Mouse (Mus musculus): ENCODE results near the gene Ift81. TPM values are rescaled to one million over a fixed set of nuclear protein-coding genes. Genes with fewer than 3 reads are reported as not detected.
A peak's percentile ranks its signal among the peaks of the same experiment; 100 is the strongest.

Gene Ift81
- polyA plus RNA-seq, 1 experiment from 2014 or later, result 38.7 TPM

DNA sequence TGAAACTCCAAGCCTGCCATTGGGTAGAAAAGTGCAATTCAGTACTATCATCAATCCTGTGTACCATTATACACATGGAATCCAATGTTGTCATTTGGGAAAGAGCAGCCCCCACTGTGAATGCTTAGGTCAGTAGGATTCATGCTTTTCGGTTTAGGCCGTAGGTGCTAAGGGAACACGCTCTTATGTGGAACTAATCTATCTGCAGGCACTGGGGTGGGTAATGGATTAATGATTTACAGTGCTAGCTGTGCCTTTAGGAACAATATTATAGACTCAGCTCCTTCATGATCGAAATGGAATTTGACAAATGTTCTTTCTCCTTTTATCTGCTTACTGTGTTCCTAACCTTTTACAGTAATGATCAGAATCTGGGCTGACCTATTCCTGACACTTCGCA lies 30.2 kb downstream of the Ift81 start:
- no peak for DNase-seq (ENCODE audit: low spot score)
- Histone ChIP-seq H3K4me1 (ENCODE audit: control insufficient read depth, insufficient read depth, low read length) (no peaks in the 10 kb centered on the region), H3K27me3 (replicated peaks; ENCODE audit: control insufficient read depth, insufficient read depth, low read length) (no peaks in the 10 kb centered on the region), H3K36me3 (ENCODE audit: control insufficient read depth, insufficient read depth, low read length) (peaks cover 25% of the 10 kb centered on the region), H3K9me3 (ENCODE audit: control insufficient read depth, low read length) (peaks cover 11% of the 10 kb centered on the region; the same call in 1 of the 2 replicates), H3K4me3 (ENCODE audit: low read depth, low read length) (no peak overlapping the region), H3K9ac (ENCODE audit: low read depth, low read length) (no peak overlapping the region), H3K27ac (replicated peaks; ENCODE audit: low read depth, low read length) (no peak overlapping the region), H3K4me2 (ENCODE audit: low read depth, low read length) (no peak overlapping the region)
- no peak for ATAC-seq (ENCODE audit: low read depth)
- 83% methylated on average over 5 of the region's 5 CpGs for WGBS

DNA sequence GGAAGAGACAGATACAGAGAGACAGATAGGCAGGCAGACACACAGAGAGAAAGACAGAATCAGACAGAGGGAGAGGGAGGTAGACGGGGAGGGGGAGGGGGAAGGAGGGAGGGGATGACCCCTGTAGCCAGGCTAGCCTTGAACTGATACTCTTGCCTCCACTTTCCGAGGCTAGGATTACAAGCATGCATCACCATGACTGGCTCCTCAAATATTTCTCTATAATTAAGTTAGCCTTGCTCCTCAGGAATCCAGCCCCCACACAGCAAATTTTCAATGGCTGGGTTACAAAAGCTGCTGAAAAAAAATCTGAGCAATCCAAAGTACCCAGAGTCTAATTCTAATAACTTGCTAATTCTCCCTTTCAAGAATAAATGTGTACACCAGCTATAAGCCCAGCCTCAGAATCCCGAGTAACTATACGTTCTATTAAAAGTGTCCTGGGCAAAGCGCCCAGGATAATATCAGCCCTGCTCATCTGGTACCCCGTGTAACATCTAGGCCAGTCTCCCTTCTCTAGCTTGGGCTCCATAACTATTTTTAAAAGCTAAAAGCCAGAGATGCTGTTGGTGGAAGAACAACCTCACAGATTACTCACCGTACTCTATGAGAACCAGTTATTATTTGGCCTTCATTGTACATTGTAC lies 37.5 kb downstream of the Ift81 start:
- Histone ChIP-seq H3K4me3 (ENCODE audit: low read depth, low read length) (no peak overlapping the region), H3K9me3 (ENCODE audit: control insufficient read depth, low read length) (peaks cover 11% of the 10 kb centered on the region; the same call in 1 of the 2 replicates), H3K36me3 (ENCODE audit: control insufficient read depth, insufficient read depth, low read length) (peaks cover 32% of the 10 kb centered on the region), H3K27ac (replicated peaks; ENCODE audit: low read depth, low read length) (no peak overlapping the region; the same call in 1 of the 2 replicates), H3K27me3 (replicated peaks; ENCODE audit: control insufficient read depth, insufficient read depth, low read length) (no peaks in the 10 kb centered on the region), H3K4me2 (ENCODE audit: low read depth, low read length) (no peak overlapping the region), H3K9ac (ENCODE audit: low read depth, low read length) (no peak overlapping the region), H3K4me1 (ENCODE audit: control insufficient read depth, insufficient read depth, low read length) (no peaks in the 10 kb centered on the region)
- DNase-seq (ENCODE audit: low spot score), result peak; percentile 56
- ATAC-seq (ENCODE audit: low read depth), result peak; percentile 76
- WGBS, result 45% methylated on average over 7 of the region's 7 CpGs

DNA sequence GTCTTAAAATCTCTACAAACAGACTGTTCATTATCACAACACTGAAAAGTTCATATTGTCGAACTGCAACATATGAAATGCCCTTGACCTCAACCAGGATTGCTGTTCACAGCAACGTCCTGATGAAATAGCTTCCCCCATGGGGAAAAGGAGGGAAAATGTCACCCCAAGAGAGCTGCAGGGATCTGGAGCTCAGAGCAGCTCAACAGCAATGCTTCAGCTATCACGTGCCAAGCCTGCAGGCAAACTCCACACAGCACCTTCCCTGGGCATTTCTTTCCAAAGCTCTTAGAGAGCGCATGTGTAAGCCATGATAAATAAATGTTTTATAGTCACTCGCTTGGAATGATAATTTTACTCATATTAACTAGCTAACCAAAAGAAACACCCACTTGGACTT lies 42.3 kb downstream of the Ift81 start:
- H3K4me3 ChIP-seq (ENCODE audit: low read depth, low read length), result no peak overlapping the region
- no peaks in the 10 kb centered on the region for H3K27me3 ChIP-seq (replicated peaks; ENCODE audit: control insufficient read depth, insufficient read depth, low read length)
- H3K4me1 ChIP-seq (ENCODE audit: control insufficient read depth, insufficient read depth, low read length), result no peaks in the 10 kb centered on the region
- no peak for ATAC-seq (ENCODE audit: low read depth)
- DNase-seq (ENCODE audit: low spot score), result no peak
- H3K27ac ChIP-seq (replicated peaks; ENCODE audit: low read depth, low read length), result no peak overlapping the region
- peaks cover 19% of the 10 kb centered on the region for H3K36me3 ChIP-seq (ENCODE audit: control insufficient read depth, insufficient read depth, low read length)
- WGBS, result 73% methylated on average over 5 of the region's 5 CpGs
- no peak overlapping the region for H3K9ac ChIP-seq (ENCODE audit: low read depth, low read length)
- H3K9me3 ChIP-seq (ENCODE audit: control insufficient read depth, low read length), result no peaks in the 10 kb centered on the region
- no peak overlapping the region for H3K4me2 ChIP-seq (ENCODE audit: low read depth, low read length)

DNA sequence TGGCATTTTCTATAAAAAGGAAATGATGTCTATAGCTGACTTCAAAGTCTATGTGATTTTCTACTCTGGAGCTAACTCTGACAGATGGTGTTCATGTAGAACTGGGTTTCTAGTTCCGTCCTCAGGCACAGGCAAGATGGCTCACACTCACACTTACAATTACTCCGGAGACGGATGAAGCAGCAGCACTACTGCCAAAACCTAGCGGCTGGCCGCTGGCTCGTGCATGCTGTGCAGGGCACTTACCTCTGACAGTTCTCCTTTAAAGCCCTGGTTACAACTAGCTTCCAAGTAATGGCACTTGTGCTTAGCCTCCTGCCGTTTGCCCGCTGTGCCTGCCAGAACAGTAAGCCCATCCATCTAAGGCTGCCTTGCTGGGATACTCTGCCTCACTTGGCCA lies 47.7 kb downstream of the Ift81 start:
- no peak for ATAC-seq (ENCODE audit: low read depth)
- 65% methylated on average over 8 of the region's 8 CpGs for WGBS
- Histone ChIP-seq H3K4me3 (ENCODE audit: low read depth, low read length) (no peak overlapping the region), H3K36me3 (ENCODE audit: control insufficient read depth, insufficient read depth, low read length) (peaks cover 31% of the 10 kb centered on the region), H3K9ac (ENCODE audit: low read depth, low read length) (no peak overlapping the region), H3K9me3 (ENCODE audit: control insufficient read depth, low read length) (no peaks in the 10 kb centered on the region), H3K27me3 (replicated peaks; ENCODE audit: control insufficient read depth, insufficient read depth, low read length) (no peaks in the 10 kb centered on the region), H3K4me1 (ENCODE audit: control insufficient read depth, insufficient read depth, low read length) (no peaks in the 10 kb centered on the region), H3K27ac (replicated peaks; ENCODE audit: low read depth, low read length) (no peak overlapping the region), H3K4me2 (ENCODE audit: low read depth, low read length) (no peak overlapping the region)
- no peak for DNase-seq (ENCODE audit: low spot score)

DNA sequence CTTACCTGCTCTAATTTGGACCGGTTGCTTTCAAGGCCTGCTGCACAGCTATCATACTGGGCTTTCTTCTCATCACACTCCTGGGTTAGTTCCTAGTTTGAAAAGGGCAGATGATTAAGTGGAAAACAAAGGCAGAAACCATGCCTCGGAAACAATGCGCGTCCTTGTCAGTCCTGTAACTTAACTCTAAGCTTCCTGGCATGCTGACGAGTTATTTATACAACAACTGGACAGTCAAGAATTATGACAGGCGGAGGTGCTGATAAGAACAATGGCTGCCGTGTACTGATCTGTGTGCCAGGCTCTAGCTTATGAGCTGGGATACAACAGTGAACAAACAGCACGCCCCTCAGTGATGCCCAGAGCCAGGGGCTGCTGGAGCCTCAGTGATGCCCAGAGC lies 53.7 kb downstream of the Ift81 start:
- no peak overlapping the region for H3K9ac ChIP-seq (ENCODE audit: low read depth, low read length)
- DNase-seq (ENCODE audit: low spot score) (peak; percentile 23), ATAC-seq (ENCODE audit: low read depth) (no peak)
- no peak overlapping the region for H3K27ac ChIP-seq (replicated peaks; ENCODE audit: low read depth, low read length)
- H3K4me3 ChIP-seq (ENCODE audit: low read depth, low read length), result no peak overlapping the region
- H3K4me2 ChIP-seq (ENCODE audit: low read depth, low read length), result no peak overlapping the region
- H3K9me3 ChIP-seq (ENCODE audit: control insufficient read depth, low read length), result no peaks in the 10 kb centered on the region
- WGBS, result 77% methylated on average over 8 of the region's 8 CpGs
- H3K27me3 ChIP-seq (replicated peaks; ENCODE audit: control insufficient read depth, insufficient read depth, low read length), result no peaks in the 10 kb centered on the region
- no peaks in the 10 kb centered on the region for H3K4me1 ChIP-seq (ENCODE audit: control insufficient read depth, insufficient read depth, low read length)
- peaks cover 45% of the 10 kb centered on the region for H3K36me3 ChIP-seq (ENCODE audit: control insufficient read depth, insufficient read depth, low read length)

DNA sequence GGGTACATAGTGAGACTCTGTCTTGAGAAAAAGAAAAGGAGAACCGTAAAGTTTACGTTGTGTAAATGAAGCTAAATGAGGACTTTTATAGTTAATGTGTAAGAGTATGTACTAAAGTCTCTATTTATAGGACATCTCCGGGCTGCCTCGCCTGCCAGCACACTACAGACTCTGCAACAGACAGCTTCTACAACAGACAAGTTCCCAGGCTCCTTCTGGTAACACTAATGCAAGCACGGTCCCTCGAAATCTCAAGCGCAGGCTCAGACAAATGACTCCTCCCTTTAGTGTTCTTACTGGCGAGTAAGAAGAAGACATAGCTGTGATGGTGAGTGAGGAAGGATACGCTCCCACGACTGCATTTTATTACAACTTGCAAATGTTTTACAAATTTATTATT lies 56.2 kb downstream of the Ift81 start:
- no peak overlapping the region for H3K27ac ChIP-seq (replicated peaks; ENCODE audit: low read depth, low read length)
- WGBS, result 93% methylated on average over 10 of the region's 10 CpGs
- H3K4me1 ChIP-seq (ENCODE audit: control insufficient read depth, insufficient read depth, low read length), result no peaks in the 10 kb centered on the region
- DNase-seq (ENCODE audit: low spot score) (no peak), ATAC-seq (ENCODE audit: low read depth) (no peak)
- no peak overlapping the region for H3K4me2 ChIP-seq (ENCODE audit: low read depth, low read length)
- no peaks in the 10 kb centered on the region for H3K27me3 ChIP-seq (replicated peaks; ENCODE audit: control insufficient read depth, insufficient read depth, low read length)
- no peak overlapping the region for H3K4me3 ChIP-seq (ENCODE audit: low read depth, low read length)
- H3K9me3 ChIP-seq (ENCODE audit: control insufficient read depth, low read length), result no peaks in the 10 kb centered on the region
- no peak overlapping the region for H3K9ac ChIP-seq (ENCODE audit: low read depth, low read length)
- peaks cover 38% of the 10 kb centered on the region for H3K36me3 ChIP-seq (ENCODE audit: control insufficient read depth, insufficient read depth, low read length)

DNA sequence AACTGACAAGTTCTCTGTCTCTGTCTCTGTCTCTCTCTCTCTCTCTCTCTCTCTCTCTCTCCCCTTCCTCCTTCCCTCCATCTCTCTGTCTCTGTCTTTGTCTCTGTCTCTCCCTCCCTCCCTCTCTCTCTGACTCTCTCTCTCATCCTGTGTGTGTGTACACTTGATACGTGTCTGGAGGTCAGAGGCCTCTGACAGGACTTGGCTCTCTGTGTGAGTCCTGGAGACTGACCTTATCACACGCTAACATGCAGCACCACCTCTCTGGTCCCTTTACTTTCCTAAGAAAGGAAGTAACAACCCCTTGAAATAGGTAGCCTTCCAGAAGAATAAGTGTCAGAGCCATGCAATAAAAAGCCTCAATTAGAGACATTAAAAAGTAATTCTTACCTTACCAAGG lies 59.2 kb downstream of the Ift81 start:
- H3K9me3 ChIP-seq (ENCODE audit: control insufficient read depth, low read length), result no peaks in the 10 kb centered on the region
- H3K27me3 ChIP-seq (replicated peaks; ENCODE audit: control insufficient read depth, insufficient read depth, low read length), result no peaks in the 10 kb centered on the region
- DNase-seq (ENCODE audit: low spot score) (no peak), ATAC-seq (ENCODE audit: low read depth) (no peak)
- no peak overlapping the region for H3K4me3 ChIP-seq (ENCODE audit: low read depth, low read length)
- H3K9ac ChIP-seq (ENCODE audit: low read depth, low read length), result no peak overlapping the region
- H3K36me3 ChIP-seq (ENCODE audit: control insufficient read depth, insufficient read depth, low read length), result peaks cover 41% of the 10 kb centered on the region
- H3K27ac ChIP-seq (replicated peaks; ENCODE audit: low read depth, low read length), result no peak overlapping the region
- 78% methylated on average over 2 of the region's 2 CpGs for WGBS
- no peak overlapping the region for H3K4me2 ChIP-seq (ENCODE audit: low read depth, low read length)
- no peaks in the 10 kb centered on the region for H3K4me1 ChIP-seq (ENCODE audit: control insufficient read depth, insufficient read depth, low read length)

DNA sequence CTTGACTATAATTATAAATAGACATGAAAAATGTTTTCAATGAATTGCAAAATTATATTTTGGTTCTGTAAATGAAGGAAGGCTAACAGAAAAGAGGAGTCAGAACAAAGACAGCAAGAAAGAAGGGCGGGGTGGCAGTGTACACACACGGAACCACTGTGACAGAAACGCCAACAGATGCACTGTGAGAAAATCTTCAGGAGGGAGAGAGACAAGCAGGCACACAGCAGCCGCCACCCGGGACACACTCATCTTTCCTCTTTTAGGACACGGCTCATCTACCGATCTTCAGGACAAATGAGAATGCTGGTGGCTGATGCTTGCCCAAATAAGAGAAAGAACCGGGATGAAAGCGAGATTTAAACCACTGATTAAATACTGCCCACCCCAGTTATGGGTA lies 61.7 kb downstream of the Ift81 start:
- Histone ChIP-seq H3K9me3 (ENCODE audit: control insufficient read depth, low read length) (no peaks in the 10 kb centered on the region), H3K36me3 (ENCODE audit: control insufficient read depth, insufficient read depth, low read length) (peaks cover 20% of the 10 kb centered on the region; the same call in 1 of the 2 replicates), H3K9ac (ENCODE audit: low read depth, low read length) (no peak overlapping the region), H3K4me2 (ENCODE audit: low read depth, low read length) (no peak overlapping the region), H3K27me3 (replicated peaks; ENCODE audit: control insufficient read depth, insufficient read depth, low read length) (no peaks in the 10 kb centered on the region), H3K4me3 (ENCODE audit: low read depth, low read length) (no peak overlapping the region), H3K4me1 (ENCODE audit: control insufficient read depth, insufficient read depth, low read length) (no peaks in the 10 kb centered on the region), H3K27ac (replicated peaks; ENCODE audit: low read depth, low read length) (no peak overlapping the region)
- ATAC-seq (ENCODE audit: low read depth) (no peak), DNase-seq (ENCODE audit: low spot score) (no peak)
- WGBS, result 83% methylated on average over 9 of the region's 9 CpGs

DNA sequence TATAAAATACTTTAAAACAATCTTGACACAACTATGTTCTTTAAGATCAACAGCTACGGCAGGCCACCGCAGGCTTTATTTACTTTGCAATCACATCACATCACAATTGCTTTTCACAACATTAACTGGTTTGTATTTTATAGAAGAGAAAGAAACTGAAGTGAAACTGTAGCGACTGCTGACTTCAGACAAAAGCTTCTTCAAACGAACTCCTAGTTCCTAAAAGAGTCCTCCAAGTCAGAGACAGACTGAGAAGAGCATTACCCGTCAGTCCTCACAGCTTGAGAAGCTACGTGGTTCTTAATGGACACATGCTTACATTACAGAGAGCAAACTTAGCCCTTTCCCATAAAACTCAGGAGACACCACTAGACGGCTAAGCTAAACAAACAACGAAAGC lies 63.9 kb downstream of the Ift81 start:
- ATAC-seq (ENCODE audit: low read depth), result no peak
- H3K4me2 ChIP-seq (ENCODE audit: low read depth, low read length), result no peak overlapping the region
- H3K36me3 ChIP-seq (ENCODE audit: control insufficient read depth, insufficient read depth, low read length), result peaks cover 10% of the 10 kb centered on the region; the same call in 1 of the 2 replicates
- no peak for DNase-seq (ENCODE audit: low spot score)
- 59% methylated on average over 8 of the region's 8 CpGs for WGBS
- H3K27me3 ChIP-seq (replicated peaks; ENCODE audit: control insufficient read depth, insufficient read depth, low read length), result no peaks in the 10 kb centered on the region
- no peak overlapping the region for H3K27ac ChIP-seq (replicated peaks; ENCODE audit: low read depth, low read length)
- H3K4me3 ChIP-seq (ENCODE audit: low read depth, low read length), result no peak overlapping the region
- H3K9me3 ChIP-seq (ENCODE audit: control insufficient read depth, low read length), result no peaks in the 10 kb centered on the region
- no peak overlapping the region for H3K9ac ChIP-seq (ENCODE audit: low read depth, low read length)
- H3K4me1 ChIP-seq (ENCODE audit: control insufficient read depth, insufficient read depth, low read length), result no peaks in the 10 kb centered on the region

Data from embryonic facial prominence, embryonic 14.5 days (tissue).